Mouse (Mus musculus) telencephalon, adult 2 months (tissue): ENCODE results near the gene Hcrtr2.

ENCODE experiments used
- DNase-seq: peaks from one replicate; pipeline ENCODE4 v3.0.0-alpha.2; 2011; ENCODE audit warnings: low read depth, low spot score

Gene Hcrtr2

GRCm38 (mm10) chr9:76323756-76324155, at the start of gene Hcrtr2:
Gene Hcrtr2 (minus strand): TSS chr9:76323856.
- DNase-seq, result no peak

- no peak for DNase-seq
Measured at GRCm38 (mm10) chr9:76364874-76365273, 41.2 kb upstream of the Hcrtr2 start.

- DNase-seq, result no peak
Measured at GRCm38 (mm10) chr9:76360374-76360773, 36.7 kb upstream of the Hcrtr2 start.

- no peak for DNase-seq
Measured at GRCm38 (mm10) chr9:76352346-76352745, 28.7 kb upstream of the Hcrtr2 start.

- no peak for DNase-seq
Measured at GRCm38 (mm10) chr9:76347298-76347697, 23.6 kb upstream of the Hcrtr2 start.

GRCm38 (mm10) chr9:76331081-76331480, 7.4 kb upstream of the Hcrtr2 start:
- peak; percentile 76 for DNase-seq

GRCm38 (mm10) chr9:76323186-76323701, 412 bp downstream of the Hcrtr2 start:
- peak; percentile 12 for DNase-seq

GRCm38 (mm10) chr9:76322122-76323052, 1.3 kb downstream of the Hcrtr2 start:
- no peak for DNase-seq

GRCm38 (mm10) chr9:76321589-76321988, 2.1 kb downstream of the Hcrtr2 start:
- DNase-seq, result no peak

- DNase-seq, result no peak
Measured at GRCm38 (mm10) chr9:76320755-76321154, 2.9 kb downstream of the Hcrtr2 start.

- no peak for DNase-seq
Measured at GRCm38 (mm10) chr9:76318302-76318701, 5.4 kb downstream of the Hcrtr2 start.

GRCm38 (mm10) chr9:76315096-76315495, 8.6 kb downstream of the Hcrtr2 start:
- no peak for DNase-seq

- no peak for DNase-seq
Measured at GRCm38 (mm10) chr9:76313921-76314320, 9.7 kb downstream of the Hcrtr2 start.

GRCm38 (mm10) chr9:76312221-76312620, 11.4 kb downstream of the Hcrtr2 start:
- DNase-seq, result no peak

GRCm38 (mm10) chr9:76291384-76291783, 32.3 kb downstream of the Hcrtr2 start:
- no peak for DNase-seq

- peak; percentile 8 for DNase-seq
Measured at GRCm38 (mm10) chr9:76270886-76271285, 52.8 kb downstream of the Hcrtr2 start.

GRCm38 (mm10) chr9:76257731-76258130, 65.9 kb downstream of the Hcrtr2 start:
- no peak for DNase-seq

GRCm38 (mm10) chr9:76252544-76252943, 71.1 kb downstream of the Hcrtr2 start:
- DNase-seq, result no peak

- DNase-seq, result no peak
Measured at GRCm38 (mm10) chr9:76252109-76252508, 71.5 kb downstream of the Hcrtr2 start.

GRCm38 (mm10) chr9:76242322-76242721, 81.3 kb downstream of the Hcrtr2 start:
- no peak for DNase-seq

GRCm38 (mm10) chr9:76237946-76238345, 85.7 kb downstream of the Hcrtr2 start:
- no peak for DNase-seq

GRCm38 (mm10) chr9:76237243-76237642, 86.4 kb downstream of the Hcrtr2 start:
- DNase-seq, result no peak

GRCm38 (mm10) chr9:76236626-76237025, 87.0 kb downstream of the Hcrtr2 start:
- DNase-seq, result peak; percentile 40
